Mouse (Mus musculus): ENCODE results near the gene Pgls.
A peak's percentile ranks its signal among the peaks of the same experiment; 100 is the strongest.

The Pgls gene

GRCm38 (mm10) chr8:71569366-71570290, 22.3 kb upstream of the Pgls start:
- DNase-seq = peak; percentile 95

- peak; percentile 99 for DNase-seq
Measured at GRCm38 (mm10) chr8:71570291-71570954, 21.6 kb upstream of the Pgls start.

- DNase-seq = no peak
Measured at GRCm38 (mm10) chr8:71572077-71572476, 19.9 kb upstream of the Pgls start.

GRCm38 (mm10) chr8:71572847-71573633, 18.9 kb upstream of the Pgls start:
- DNase-seq = peak; percentile 93

GRCm38 (mm10) chr8:71574426-71574825, 17.6 kb upstream of the Pgls start:
- no peak for DNase-seq

- DNase-seq = no peak
Measured at GRCm38 (mm10) chr8:71575020-71575419, 17.0 kb upstream of the Pgls start.

- peak; percentile 52 for DNase-seq
Measured at GRCm38 (mm10) chr8:71577856-71578387, 14.1 kb upstream of the Pgls start.

GRCm38 (mm10) chr8:71579009-71579408, 13.0 kb upstream of the Pgls start:
- no peak for DNase-seq

- DNase-seq = no peak
Measured at GRCm38 (mm10) chr8:71579476-71579875, 12.5 kb upstream of the Pgls start.

- DNase-seq = no peak
Measured at GRCm38 (mm10) chr8:71580201-71580600, 11.8 kb upstream of the Pgls start.

GRCm38 (mm10) chr8:71586891-71587290, 5.1 kb upstream of the Pgls start:
- no peak for DNase-seq

- DNase-seq = no peak
Measured at GRCm38 (mm10) chr8:71588762-71589161, 3.2 kb upstream of the Pgls start.

- DNase-seq = no peak
Measured at GRCm38 (mm10) chr8:71591017-71591416, 959 bp upstream of the Pgls start.

- DNase-seq = peak; percentile 88
Measured at GRCm38 (mm10) chr8:71592374-71593170, 596 bp downstream of the Pgls start.

- DNase-seq = no peak
Measured at GRCm38 (mm10) chr8:71593556-71594323, 1.8 kb downstream of the Pgls start.

- DNase-seq = no peak
Measured at GRCm38 (mm10) chr8:71594324-71594722, 2.3 kb downstream of the Pgls start.

GRCm38 (mm10) chr8:71595862-71596261, 3.9 kb downstream of the Pgls start:
- DNase-seq = peak; percentile 85

GRCm38 (mm10) chr8:71596384-71596783, 4.4 kb downstream of the Pgls start:
- DNase-seq = no peak

- DNase-seq = no peak
Measured at GRCm38 (mm10) chr8:71596798-71597197, 4.8 kb downstream of the Pgls start.

- DNase-seq = no peak
Measured at GRCm38 (mm10) chr8:71597451-71597850, 5.5 kb downstream of the Pgls start, which contains the start of gene Fam129c. Gene Fam129c, plus strand, starts transcription at chr8:71597648.

GRCm38 (mm10) chr8:71598375-71598774, 6.4 kb downstream of the Pgls start:
- DNase-seq = no peak
